Mouse (Mus musculus) fat pad, adult 2 months (tissue): ENCODE results near the gene Magi1.
"Not testable (repeated sequence)": the region's sequence is repeated elsewhere in the genome, so short reads cannot be mapped to it uniquely, and the experiment has no call there.

Experiments
- DNase-seq: peaks from one replicate; pipeline ENCODE4 v3.0.0-alpha.2; 2011; ENCODE audit warnings: low read depth, low spot score; ENCODE audit errors: extremely low read depth

Magi1 gene

GRCm38 (mm10) chr6:94003586-94003985, 280.1 kb downstream of the Magi1 start:
- DNase-seq, result not testable (repeated sequence)

DNA sequence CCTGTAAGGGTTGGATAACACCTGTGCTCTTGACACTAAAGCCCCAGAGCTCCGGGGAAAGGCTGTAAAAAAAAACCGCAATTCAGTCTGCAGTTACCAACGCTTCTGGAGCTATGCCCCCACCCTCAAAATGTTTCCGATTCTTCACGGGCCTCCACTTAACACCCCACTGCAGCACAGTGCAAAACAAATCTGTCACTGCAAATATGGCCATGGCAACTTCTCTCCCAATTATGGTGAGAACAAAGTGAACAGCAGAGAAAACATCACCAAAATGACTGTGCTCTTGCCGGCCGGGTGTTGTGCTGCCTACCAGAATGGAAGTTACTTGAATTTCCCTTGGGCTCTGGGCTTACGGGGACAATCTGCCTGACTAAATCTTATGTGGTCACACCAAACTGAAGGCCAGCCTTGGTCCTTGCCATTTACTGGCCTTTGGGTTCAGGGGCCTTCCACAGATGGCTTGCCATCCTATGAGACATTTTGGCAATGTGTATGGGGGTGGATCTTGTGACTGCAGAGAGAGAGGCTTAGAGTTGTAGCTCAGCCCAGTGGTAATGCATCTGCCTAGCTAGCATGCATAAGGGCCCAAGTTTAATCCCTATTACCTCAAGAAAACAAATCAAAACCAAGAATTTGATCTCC, 286.8 kb downstream of the Magi1 start:
- DNase-seq, result no peak

DNA sequence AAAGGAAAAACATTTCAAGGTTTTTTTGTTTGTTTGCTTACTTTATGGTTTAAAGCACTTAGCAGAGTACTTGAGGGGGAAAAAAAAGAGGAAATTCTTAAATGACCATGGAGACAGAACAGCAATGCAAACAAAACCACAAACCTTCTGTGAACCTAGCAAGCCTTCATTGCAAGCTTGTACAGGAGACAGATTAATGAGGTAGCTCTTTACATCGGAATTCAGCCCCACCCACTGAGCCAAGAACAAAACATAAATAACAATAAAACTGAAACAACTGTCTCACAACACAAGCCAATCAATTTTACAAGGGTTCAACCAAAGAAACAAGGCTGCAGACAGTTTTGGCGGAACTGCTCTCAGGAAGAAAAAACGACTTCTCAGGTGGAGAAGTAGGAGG, 296.2 kb downstream of the Magi1 start:
- no peak for DNase-seq

DNA sequence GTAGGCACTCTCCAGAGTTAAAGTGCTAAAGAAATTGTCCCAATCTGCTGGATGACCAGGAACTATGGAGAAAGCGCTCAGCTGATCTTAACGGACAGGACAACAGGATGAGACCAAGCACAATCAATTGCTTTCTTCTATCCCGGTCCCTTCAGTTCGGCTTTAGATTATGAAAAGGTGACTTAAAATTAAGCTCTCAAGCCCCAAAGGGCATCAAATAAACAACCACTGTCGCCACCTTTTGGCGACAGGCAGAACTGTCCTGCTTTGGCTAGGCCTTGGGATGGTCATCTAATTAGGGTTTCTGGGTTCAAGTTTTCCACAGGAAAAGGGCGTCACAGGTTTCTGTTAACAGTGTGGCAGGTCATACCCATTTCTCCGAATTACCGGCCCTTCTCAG, 298.6 kb downstream of the Magi1 start:
- no peak for DNase-seq

DNA sequence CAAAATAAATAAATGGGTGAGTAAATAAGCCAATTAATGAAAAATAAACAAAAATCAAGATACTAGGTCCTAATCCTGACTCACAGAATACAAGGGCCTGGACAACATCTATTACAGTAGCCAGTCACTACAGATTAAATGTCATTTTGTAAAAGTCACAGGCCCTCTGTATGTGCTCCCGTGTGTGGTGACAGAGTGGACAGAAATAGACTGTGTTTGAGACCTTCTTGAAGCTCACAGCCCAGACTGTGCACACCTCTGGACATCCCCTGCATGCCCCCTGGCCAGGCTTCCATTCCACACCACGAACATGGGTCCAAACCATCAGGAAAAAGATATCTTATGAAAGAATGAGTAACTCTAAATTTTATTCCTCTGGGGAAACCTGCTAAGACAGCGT, 300.2 kb downstream of the Magi1 start:
- no peak for DNase-seq

GRCm38 (mm10) chr6:93981211-93981610, 302.5 kb downstream of the Magi1 start:
- no peak for DNase-seq

- no peak for DNase-seq
Observed at GRCm38 (mm10) chr6:93979241-93979640, 304.5 kb downstream of the Magi1 start.

- no peak for DNase-seq
Observed at GRCm38 (mm10) chr6:93968721-93969120, 315.0 kb downstream of the Magi1 start.

DNA sequence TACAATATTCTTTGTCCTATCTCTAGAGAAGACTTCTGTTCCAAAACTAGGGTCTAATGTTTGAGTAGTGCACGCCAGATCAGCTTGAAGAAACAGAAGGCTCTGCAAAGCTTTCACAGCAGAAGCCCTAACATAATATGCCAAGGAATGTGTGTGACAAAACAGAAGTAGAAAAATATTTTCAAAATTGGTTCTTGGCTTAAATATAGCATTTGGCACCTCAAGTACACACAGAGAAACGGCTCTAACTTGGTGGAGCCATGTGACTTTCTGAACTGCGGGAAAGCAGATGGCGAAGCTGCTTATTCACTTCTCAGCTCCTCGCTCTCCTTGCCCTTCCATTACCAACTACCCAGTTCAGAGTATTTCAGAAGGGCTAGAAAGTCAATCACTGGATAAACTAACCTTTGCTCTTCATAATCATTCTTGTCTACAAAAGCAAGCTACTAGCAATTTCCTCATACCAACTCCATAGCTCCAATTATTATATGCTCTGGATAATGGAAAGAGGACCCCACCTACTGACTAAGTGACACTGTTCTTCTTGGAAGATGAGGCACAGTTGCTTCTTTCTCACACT, 320.9 kb downstream of the Magi1 start:
- no peak for DNase-seq

DNA sequence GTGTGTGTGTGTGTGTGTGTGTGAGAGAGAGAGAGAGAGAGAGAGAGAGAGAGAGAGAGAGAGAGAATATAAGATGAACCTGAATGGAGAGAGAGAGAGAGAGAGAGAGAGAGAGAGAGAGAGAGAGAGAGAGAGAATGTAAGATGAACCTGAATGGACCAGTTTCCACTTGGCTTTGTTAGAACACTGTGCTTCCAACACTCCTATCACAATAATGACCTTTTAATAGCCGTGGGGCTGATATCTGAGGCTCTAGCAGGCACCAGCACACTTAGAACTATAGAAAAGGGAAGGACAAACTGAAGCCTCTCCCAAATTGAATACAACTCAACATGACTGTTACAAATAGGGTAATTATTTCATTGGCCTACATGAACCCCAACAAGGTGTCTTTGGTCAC, 321.9 kb downstream of the Magi1 start:
- DNase-seq, result no peak

GRCm38 (mm10) chr6:93957172-93957571, 326.5 kb downstream of the Magi1 start:
- peak; percentile 80 for DNase-seq

DNA sequence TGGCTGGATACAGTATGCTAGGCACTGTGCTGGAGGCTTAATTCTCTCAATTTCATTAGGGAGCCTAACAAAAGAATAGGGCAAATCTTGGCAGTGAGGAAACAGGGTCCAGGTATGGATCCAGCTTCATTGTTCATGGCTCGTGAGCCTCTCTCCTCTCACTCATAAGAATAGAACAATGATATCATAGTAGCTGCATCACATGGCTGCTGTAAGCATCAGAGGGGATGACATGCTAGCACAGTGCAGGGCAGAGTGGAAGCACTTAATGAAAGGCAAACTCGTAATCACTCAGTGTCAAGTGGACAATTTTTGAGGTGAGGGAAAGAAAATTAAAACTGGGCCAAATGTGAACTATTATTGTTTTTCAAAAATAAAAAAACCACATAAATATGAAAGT, 337.1 kb downstream of the Magi1 start:
- DNase-seq, result no peak

DNA sequence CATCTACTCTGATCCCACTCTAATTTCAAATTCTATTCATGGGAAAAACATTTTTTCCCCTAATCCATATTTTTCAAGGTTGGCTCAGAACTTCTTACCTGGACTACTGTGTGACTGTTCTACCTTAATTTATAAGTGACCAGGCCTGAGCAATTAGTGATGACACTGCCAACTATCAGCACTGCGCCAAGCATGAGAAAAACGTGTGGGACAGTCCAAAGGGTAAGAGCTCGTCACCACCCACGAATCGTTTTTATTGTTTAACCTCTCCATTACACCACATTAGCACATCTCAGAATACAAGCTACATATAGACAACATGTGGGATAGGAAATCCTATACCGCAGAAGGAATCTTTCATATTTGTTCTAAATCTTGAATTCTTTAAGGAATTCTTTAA, 347.4 kb downstream of the Magi1 start:
- no peak for DNase-seq

DNA sequence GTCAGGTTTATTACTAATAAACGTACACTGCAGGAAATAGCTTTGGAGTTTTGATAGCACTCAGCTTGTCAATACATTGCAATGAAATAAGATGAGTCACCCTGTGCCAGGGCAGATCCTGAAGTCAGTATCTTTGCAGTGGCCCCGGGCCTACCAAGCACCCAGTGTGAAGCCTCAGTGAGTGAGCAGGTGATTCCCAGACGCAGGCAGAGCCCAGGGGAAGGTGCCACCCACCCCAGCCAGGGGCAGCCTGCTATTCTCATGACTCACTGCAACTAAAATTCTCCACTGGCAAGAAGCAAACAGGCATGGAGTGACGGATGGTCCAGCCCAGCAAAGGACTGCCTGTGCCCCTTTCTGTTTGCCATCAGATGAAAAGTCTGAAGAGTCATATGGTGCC, 347.9 kb downstream of the Magi1 start:
- DNase-seq, result no peak

DNA sequence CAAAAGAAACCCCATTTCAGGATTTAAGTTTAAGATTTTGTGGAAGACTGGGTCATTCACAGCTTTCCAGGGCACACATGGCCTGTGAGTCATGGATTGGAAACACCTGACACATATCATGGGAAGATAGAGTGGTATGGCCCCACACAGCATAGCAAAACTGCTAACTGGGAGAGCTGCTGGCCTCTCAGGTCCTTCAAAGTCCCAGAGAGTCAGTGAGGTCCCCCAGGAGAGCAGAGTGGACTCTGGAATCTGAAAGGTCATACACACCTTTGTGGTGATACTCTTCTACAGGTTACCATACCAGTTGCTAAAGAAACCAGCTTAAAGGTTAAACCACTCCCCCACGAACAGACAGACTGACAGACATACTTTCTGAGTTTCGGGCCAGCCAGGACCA, 349.0 kb downstream of the Magi1 start:
- DNase-seq, result no peak

- DNase-seq, result no peak
Observed at GRCm38 (mm10) chr6:93924568-93924967, 359.1 kb downstream of the Magi1 start.

- no peak for DNase-seq
Observed at GRCm38 (mm10) chr6:93923972-93924371, 359.7 kb downstream of the Magi1 start.

GRCm38 (mm10) chr6:93923351-93923750, 360.4 kb downstream of the Magi1 start:
- no peak for DNase-seq

- no peak for DNase-seq
Observed at GRCm38 (mm10) chr6:93922931-93923330, 360.8 kb downstream of the Magi1 start.

DNA sequence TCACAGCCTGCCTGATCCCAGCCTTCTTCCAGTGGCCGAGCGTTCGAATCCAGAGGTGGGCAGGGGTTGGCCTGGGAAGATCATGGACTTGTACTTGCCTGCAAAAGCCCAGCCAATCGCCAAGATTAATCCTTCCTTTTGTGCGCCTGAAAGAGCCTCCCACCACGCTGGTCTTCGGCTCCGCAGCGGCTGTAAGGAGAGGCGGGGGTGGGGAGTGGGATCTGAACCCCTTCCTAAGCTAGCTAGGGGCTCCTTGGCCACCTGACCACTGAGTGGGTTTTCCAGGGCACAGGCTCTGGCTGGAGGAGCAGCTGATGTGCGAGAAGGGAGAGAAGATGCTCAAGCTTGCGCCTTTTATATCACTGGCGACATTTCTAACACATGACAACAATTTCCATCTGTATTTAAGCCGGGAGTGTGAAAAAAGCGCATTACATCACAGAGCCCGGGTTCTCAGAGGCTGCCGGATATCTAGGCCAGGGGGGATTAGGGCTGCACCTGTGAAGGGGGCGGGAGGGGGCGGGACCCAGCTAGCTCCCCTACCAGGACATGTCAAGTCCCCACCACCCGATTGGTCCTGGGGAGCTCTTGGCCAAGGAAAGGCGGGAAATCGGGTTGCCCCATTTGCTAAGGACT, 370.4 kb downstream of the Magi1 start:
- DNase-seq, result no peak

DNA sequence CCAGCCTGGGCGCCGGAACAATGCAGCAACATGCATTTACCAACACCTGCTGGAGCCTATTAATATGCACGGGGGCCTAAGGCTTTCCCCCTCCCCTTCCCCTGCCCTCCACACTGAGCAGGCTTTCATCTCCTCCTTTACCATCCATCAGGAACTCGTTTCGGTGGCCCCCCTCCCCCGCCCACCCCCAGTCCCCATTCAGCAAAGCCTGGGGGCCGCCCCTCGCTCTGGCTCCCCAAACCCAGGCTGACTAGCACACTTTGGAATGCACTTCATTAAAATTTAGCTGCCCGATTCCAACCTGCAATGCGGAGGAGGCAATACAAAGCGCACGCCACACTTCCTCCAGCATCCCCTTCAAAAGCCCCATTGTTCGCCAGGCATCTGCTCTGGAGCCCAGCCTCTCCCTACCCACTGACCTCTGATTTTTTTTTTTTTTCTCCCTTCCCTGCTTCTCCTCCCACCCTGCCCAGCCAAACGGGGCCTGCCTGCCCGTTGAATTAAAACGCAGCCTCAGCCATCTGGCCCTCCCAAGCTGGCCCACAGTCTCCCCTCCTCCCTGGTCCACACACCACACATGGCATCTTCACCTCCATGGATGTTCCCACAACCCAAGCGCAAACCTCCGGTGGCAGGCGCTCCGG, 371.0 kb downstream of the Magi1 start:
- no peak for DNase-seq

DNA sequence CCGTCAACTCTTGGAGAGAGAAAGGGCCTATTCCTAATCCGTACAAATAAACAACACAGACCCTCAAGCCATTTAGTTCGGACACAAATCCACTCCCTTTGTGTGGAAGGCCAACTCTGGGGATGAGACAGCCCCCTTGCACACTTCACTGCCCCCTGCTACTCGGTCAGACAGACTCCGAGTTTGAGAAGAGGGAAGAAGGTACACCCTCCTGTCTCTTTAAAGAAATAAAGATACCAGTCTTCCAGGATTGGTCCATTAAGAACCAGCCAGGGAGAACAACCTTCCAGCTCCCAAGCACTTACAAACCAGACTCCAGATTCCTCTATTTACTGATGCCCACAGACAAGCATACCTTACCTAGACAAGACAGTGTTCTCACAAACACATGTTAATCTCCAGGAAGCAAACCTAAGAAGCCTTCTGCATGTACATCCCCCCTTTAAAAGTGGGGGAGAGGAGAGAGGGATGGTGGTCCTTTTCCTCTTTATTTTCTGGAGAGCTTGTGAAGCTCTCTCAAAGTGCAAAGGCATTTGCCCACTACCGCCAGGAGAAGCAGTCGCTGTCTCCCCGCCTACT, 371.6 kb downstream of the Magi1 start:
- DNase-seq, result no peak
